Mouse (Mus musculus): ENCODE data around the gene Lrig1.

- TF ChIP-seq CTCF (IDR thresholded peaks at IDR 0.05) (no peak), EP300 (IDR thresholded peaks at IDR 0.05) (no peak)
Observed at GRCm38 (mm10) chr6:94667131-94667530, 32.8 kb downstream of the Lrig1 start.

All from lung, postnatal 0 days (tissue).